ENCODE assay signal across 22 mouse cellular contexts in the genomic region with DNA sequence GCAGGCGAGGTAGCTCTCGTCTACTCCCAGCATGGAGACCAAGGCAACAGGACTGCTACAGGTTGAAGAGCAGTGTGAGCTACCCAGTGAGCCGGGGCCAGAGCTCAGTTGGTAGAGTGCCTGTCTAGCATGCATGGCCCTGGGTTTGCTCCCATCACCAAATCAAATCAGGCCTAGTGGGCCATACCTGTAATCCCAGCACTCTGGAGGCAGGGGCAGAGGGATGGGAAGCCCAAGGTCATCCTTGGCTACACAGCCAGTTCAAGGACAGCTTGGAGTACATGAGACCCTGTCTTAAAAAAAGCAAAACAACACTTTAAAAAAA. TPM values are rescaled to one million over a fixed set of nuclear protein-coding genes. Genes with fewer than 3 reads are reported as not detected.
"Had no signal": no experiment of that assay in that cellular context is flagged by ENCODE, and none has a peak within 500 bp of the region (broad histone marks: within the 10 kb centered on the region; RNA-seq: fewer than 3 reads in every experiment).

No protein-coding gene starts in this region.

- H3K27ac ChIP-seq: macrophage; midbrain, embryonic 13.5 days; midbrain, embryonic 15.5 days; neural tube, embryonic 12.5 days; stomach, embryonic 15.5 days; stomach, postnatal 0 days had no signal

- H3K9me3 ChIP-seq: megakaryocyte, embryonic 14.5 days; midbrain, embryonic 13.5 days; midbrain, embryonic 15.5 days; neural tube, embryonic 12.5 days; stomach, embryonic 15.5 days had no signal

- ATAC-seq: midbrain, embryonic 13.5 days; midbrain, embryonic 15.5 days had no signal

- H3K9ac ChIP-seq: lung, embryonic 14.5 days; midbrain, embryonic 13.5 days; midbrain, embryonic 15.5 days; neural tube, embryonic 12.5 days; stomach, embryonic 15.5 days had no signal

- H3K27me3 ChIP-seq: midbrain, embryonic 13.5 days; midbrain, embryonic 15.5 days; neural tube, embryonic 12.5 days; stomach, embryonic 15.5 days had no signal

- H3K4me1 ChIP-seq: midbrain, embryonic 13.5 days; midbrain, embryonic 15.5 days; neural tube, embryonic 12.5 days; stomach, embryonic 15.5 days had no signal

- H3K4me3 ChIP-seq: megakaryocyte, embryonic 14.5 days; midbrain, embryonic 13.5 days; midbrain, embryonic 15.5 days; neural tube, embryonic 12.5 days; stomach, embryonic 15.5 days had no signal

- H3K4me2 ChIP-seq: lung, embryonic 14.5 days; midbrain, embryonic 11.5 days; midbrain, embryonic 13.5 days; midbrain, embryonic 15.5 days; neural tube, embryonic 12.5 days; stomach, embryonic 15.5 days had no signal

- DNase-seq: lung, embryonic 14.5 days; lung, postnatal 10 days; lung, postnatal 36 days; right cerebral cortex, postnatal 14 days; thymus, adult 2 months; thymus, postnatal 25 days; thymus, postnatal 4 days had no signal

RNA-seq across cellular contexts. Expression of gene Gm11037, which starts 15.9 kb away (rescaled TPM):
- polyA plus RNA-seq: liver, embryonic 16.5 days; lung, embryonic 14.5 days; lung, embryonic 16.5 days; macrophage; midbrain, embryonic 11.5 days; midbrain, embryonic 13.5 days; midbrain, embryonic 15.5 days; midbrain, postnatal 0 days; neural tube, embryonic 12.5 days; neural tube, embryonic 14.5 days; spleen, adult 2 months; stomach, embryonic 15.5 days; stomach, postnatal 0 days; testis, adult 2 months; thymus, adult 2 months; urinary bladder, adult 2 months had no signal
